Mouse (Mus musculus) intestine, embryonic 14.5 days (tissue): ENCODE results near the gene Sfi1. TPM values are rescaled to one million over a fixed set of nuclear protein-coding genes. Genes with fewer than 3 reads are reported as not detected.
"Not testable (repeated sequence)": the region's sequence is repeated elsewhere in the genome, so short reads cannot be mapped to it uniquely, and the experiment has no call there.

Source experiments
- ATAC-seq: fragments of 200-750 bp; cut with Nextera tagmentation; replicated peaks from 2 replicates; pipeline ENCODE4 v1.8.0; 2017; ENCODE audit warnings: low read depth, moderate number of reproducible peaks, moderate TSS enrichment, moderate library complexity; ENCODE audit not compliant: low FRiP score, low TSS enrichment
- DNase-seq: peaks from one replicate; pipeline ENCODE4 v3.0.0-alpha.2; 2018; ENCODE audit warnings: low spot score
- H3K27ac ChIP-seq: fragments of 300-500 bp; sonication (generic); 2 replicates; pipeline ENCODE4 v1.5.1; 2014; ENCODE audit warnings: low read depth, mild to moderate bottlenecking, control low read depth
- H3K27me3 ChIP-seq: fragments of 300-500 bp; sonication (generic); replicated peaks from 2 replicates; pipeline ENCODE4 v1.6.1; 2014; ENCODE audit warnings: low read length, control low read depth; ENCODE audit not compliant: control insufficient read depth, insufficient read depth
- H3K36me3 ChIP-seq: fragments of 300-500 bp; sonication (generic); 2 replicates; pipeline ENCODE4 v1.6.1; 2014; ENCODE audit warnings: low read length, control low read depth; ENCODE audit not compliant: control insufficient read depth, insufficient read depth
- H3K4me1 ChIP-seq: fragments of 300-500 bp; sonication (generic); replicated peaks from 2 replicates; pipeline ENCODE4 v1.6.1; 2014; ENCODE audit warnings: low read length, control low read depth, mixed read lengths; ENCODE audit not compliant: control insufficient read depth, insufficient read depth
- H3K4me2 ChIP-seq: fragments of 300-500 bp; sonication (generic); 2 replicates; pipeline ENCODE4 v1.6.1; 2014; ENCODE audit warnings: low read length
- H3K4me3 ChIP-seq: fragments of 300-500 bp; sonication (generic); 2 replicates; pipeline ENCODE4 v1.5.1; 2014; ENCODE audit warnings: low read depth, low read length, control low read depth, mixed read lengths
- H3K9ac ChIP-seq: fragments of 300-500 bp; sonication (generic); 2 replicates; pipeline ENCODE4 v1.6.1; 2014; ENCODE audit warnings: mild to moderate bottlenecking, low read length
- H3K9me3 ChIP-seq: fragments of 300-500 bp; sonication (generic); 2 replicates; pipeline ENCODE4 v1.6.1; 2016; ENCODE audit warnings: low read length, control low read depth; ENCODE audit not compliant: control insufficient read depth
- WGBS: fragments of 180-500 bp; shearing (Covaris S2); extraction: QIAGEN DNeasy Blood & Tissue Kit; methylation state at CpG from one replicate; pipeline ENCODE4 v1.1.7; 2014; 5-methylcytosine and 5-hydroxymethylcytosine counted together
- polyA plus RNA-seq: library from polyadenylated mRNA; unstranded; fragments of >200 nt; fragmentation: Nextera tagmentation; extraction: Ambion mirVana; gene quantifications from 2 replicates; pipeline ENCODE4 v1.2.1, GENCODE M21; 2014

The Sfi1 gene
- polyA plus RNA-seq, 1 experiment from 2014 or later = 11.2 TPM

GRCm38 (mm10) chr11:3205207-3205606 is 11.9 kb upstream of the Sfi1 start:
- no peak overlapping the region for H3K4me2 ChIP-seq
- no peaks in the 10 kb centered on the region for H3K4me1 ChIP-seq
- no peak overlapping the region for H3K4me3 ChIP-seq
- H3K9ac ChIP-seq = no peak overlapping the region
- WGBS = 92% methylated on average over 3 of the region's 3 CpGs
- H3K27me3 ChIP-seq = no peaks in the 10 kb centered on the region
- DNase-seq (no peak), ATAC-seq (no peak)
- no peak overlapping the region for H3K27ac ChIP-seq
- peaks cover 46% of the 10 kb centered on the region for H3K36me3 ChIP-seq
- no peaks in the 10 kb centered on the region for H3K9me3 ChIP-seq

- 79% methylated on average over 2 of the region's 2 CpGs for WGBS
- Histone ChIP-seq H3K4me1 (no peaks in the 10 kb centered on the region), H3K4me3 (peak overlapping the region; percentile 29), H3K4me2 (peak overlapping the region; percentile 33), H3K36me3 (peaks cover 32% of the 10 kb centered on the region), H3K27me3 (no peaks in the 10 kb centered on the region), H3K9me3 (no peaks in the 10 kb centered on the region), H3K9ac (no peak overlapping the region), H3K27ac (no peak overlapping the region)
- DNase-seq = no peak
- ATAC-seq = no peak
Measured at GRCm38 (mm10) chr11:3203771-3204170, 10.5 kb upstream of the Sfi1 start.

- WGBS = 0% methylated on average over 36 of the region's 57 CpGs
- ATAC-seq = peak; percentile 38
- H3K27me3 ChIP-seq = no peaks in the 10 kb centered on the region
- H3K4me2 ChIP-seq = peak overlapping the region; percentile 33
- H3K4me3 ChIP-seq = peak overlapping the region; percentile 29
- H3K9me3 ChIP-seq = no peaks in the 10 kb centered on the region
- H3K36me3 ChIP-seq = peaks cover 25% of the 10 kb centered on the region
- H3K4me1 ChIP-seq = no peaks in the 10 kb centered on the region
- 0 out of 2 replicates have a peak overlapping the region, but pooled peaks have one; percentile 0 for H3K27ac ChIP-seq
- peak overlapping the region; percentile 27 for H3K9ac ChIP-seq
- DNase-seq = peak; percentile 85
Measured at GRCm38 (mm10) chr11:3202781-3203441, 9.6 kb upstream of the Sfi1 start.

- WGBS = 0% methylated on average over 41 of the region's 57 CpGs
- H3K27ac ChIP-seq = peak within 1 kb of the TSS; percentile 2; the same call in 1 of the 2 replicates
- peak within 1 kb of the TSS; percentile 29 for H3K4me3 ChIP-seq
- H3K36me3 ChIP-seq = peaks cover 21% of the 10 kb centered on the region
- ATAC-seq (peak; percentile 80), DNase-seq (peak; percentile 98)
- no peaks in the 10 kb centered on the region for H3K4me1 ChIP-seq
- no peaks in the 10 kb centered on the region for H3K27me3 ChIP-seq
- peak within 1 kb of the TSS; percentile 33 for H3K4me2 ChIP-seq
- no peaks in the 10 kb centered on the region for H3K9me3 ChIP-seq
- peak within 1 kb of the TSS; percentile 27 for H3K9ac ChIP-seq
Measured at GRCm38 (mm10) chr11:3202231-3202701, 9.0 kb upstream of the Sfi1 start, which contains the start of gene Eif4enif1. Eif4enif1 (plus strand) TSS chr11:3202392.

GRCm38 (mm10) chr11:3201326-3202230 is 8.3 kb upstream of the Sfi1 start:
- Histone ChIP-seq H3K9me3 (no peaks in the 10 kb centered on the region), H3K36me3 (peaks cover 14% of the 10 kb centered on the region), H3K4me1 (no peaks in the 10 kb centered on the region), H3K4me3 (peak overlapping the region; percentile 29), H3K27me3 (no peaks in the 10 kb centered on the region), H3K9ac (peak overlapping the region; percentile 5), H3K4me2 (peak overlapping the region; percentile 18), H3K27ac (no peak overlapping the region)
- no peak for ATAC-seq
- DNase-seq = peak; percentile 71
- WGBS = 6% methylated on average over 16 of the region's 16 CpGs

GRCm38 (mm10) chr11:3200636-3201035 is 7.4 kb upstream of the Sfi1 start:
- 91% methylated on average over 6 of the region's 7 CpGs for WGBS
- H3K4me2 ChIP-seq, DNase-seq, H3K4me1 ChIP-seq, H3K36me3 ChIP-seq, H3K9ac ChIP-seq, H3K27ac ChIP-seq, H3K27me3 ChIP-seq, ATAC-seq, H3K9me3 ChIP-seq, H3K4me3 ChIP-seq: not testable (repeated sequence)

GRCm38 (mm10) chr11:3182707-3183106 is 10.6 kb downstream of the Sfi1 start:
- not testable (repeated sequence) for DNase-seq, H3K36me3 ChIP-seq, H3K27ac ChIP-seq, H3K9me3 ChIP-seq, H3K4me1 ChIP-seq, H3K4me2 ChIP-seq, ATAC-seq, H3K9ac ChIP-seq, H3K27me3 ChIP-seq, H3K4me3 ChIP-seq
- WGBS = 87% methylated on average over 1 of the region's 1 CpGs

GRCm38 (mm10) chr11:3181971-3182370 is 11.3 kb downstream of the Sfi1 start:
- not testable (repeated sequence) for H3K4me3 ChIP-seq, H3K27me3 ChIP-seq, H3K27ac ChIP-seq, DNase-seq, H3K4me2 ChIP-seq, H3K9me3 ChIP-seq, H3K36me3 ChIP-seq, H3K4me1 ChIP-seq, H3K9ac ChIP-seq, ATAC-seq
- 39% methylated on average over 1 of the region's 1 CpGs for WGBS
